Mouse (Mus musculus): ENCODE data around the gene Madcam1.

- TF ChIP-seq CTCF (IDR thresholded peaks at IDR 0.05; ENCODE audit: low read depth) (no peak), EP300 (optimal IDR thresholded peaks at IDR 0.05) (no peak)
Observed at GRCm38 (mm10) chr10:79673054-79673453, 8.7 kb downstream of the Madcam1 start.
